Mouse (Mus musculus): ENCODE data around the gene Ciita. TPM values are rescaled to one million over a fixed set of nuclear protein-coding genes. Genes with fewer than 3 reads are reported as not detected.

The Ciita gene
- polyA plus RNA-seq, 1 experiment from 2014 or later, result 0.12 TPM

DNA sequence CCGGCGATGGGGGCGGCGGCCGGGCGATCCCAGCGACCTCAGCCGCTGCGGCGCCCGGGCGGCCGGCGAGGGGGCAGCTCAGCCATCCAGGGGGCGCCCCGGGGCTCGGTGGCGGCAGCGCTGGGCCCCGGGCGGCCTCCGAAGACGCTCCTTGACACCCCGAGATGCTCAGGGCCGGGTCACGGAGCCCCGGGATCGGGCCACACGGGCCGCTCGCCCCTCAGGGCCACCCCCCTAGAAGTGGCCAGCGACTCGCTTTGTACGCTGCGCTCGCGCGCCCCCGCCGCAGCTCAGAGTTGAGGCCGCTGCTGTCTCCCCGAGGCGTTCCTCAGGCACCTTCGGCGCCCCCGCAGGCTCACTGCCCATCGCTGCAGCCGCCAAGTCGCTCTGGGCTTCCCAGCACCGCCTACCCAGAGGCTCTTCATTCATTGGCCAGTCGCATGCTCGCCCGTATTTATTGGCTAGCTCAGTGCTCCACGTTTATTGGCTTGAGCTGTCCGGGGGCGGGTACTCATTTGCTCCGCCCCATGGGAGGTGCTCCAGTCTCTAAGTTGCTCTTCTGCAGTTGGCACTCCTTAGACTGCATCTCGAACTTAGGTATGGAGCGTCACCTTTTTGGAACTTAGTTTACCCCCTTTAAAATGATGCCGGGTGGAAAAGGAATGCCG, 63.0 kb downstream of the Ciita start, which contains the start of gene Dexi:
Dexi (minus strand) TSS at position 357 of the 668 bp plus-strand sequence.
- peak within 1 kb of the TSS; percentile 73; the same call in 1 of the 2 replicates for H3K27ac ChIP-seq (ENCODE audit: low read depth, low read length)
- H3K36me3 ChIP-seq (ENCODE audit: control insufficient read depth, insufficient read depth, low read length), result no peaks in the 10 kb centered on the region
- peak within 1 kb of the TSS; percentile 92 for H3K9ac ChIP-seq (ENCODE audit: low read length)
- H3K4me2 ChIP-seq (ENCODE audit: low read depth), result peak within 1 kb of the TSS; percentile 91
- H3K4me1 ChIP-seq (ENCODE audit: control insufficient read depth, insufficient read depth, low read length), result peaks cover 21% of the 10 kb centered on the region
- peak within 1 kb of the TSS; percentile 87 for H3K4me3 ChIP-seq (ENCODE audit: low read depth, low read length)
- H3K27me3 ChIP-seq (ENCODE audit: control insufficient read depth, insufficient read depth, low read length), result no peaks in the 10 kb centered on the region
- ATAC-seq (ENCODE audit: insufficient read depth, low FRiP score, low TSS enrichment) (peak; percentile 95), DNase-seq (ENCODE audit: low spot score) (peak; percentile 95)
- WGBS, result under 1% methylated on average over 51 of the region's 61 CpGs
- no peaks in the 10 kb centered on the region for H3K9me3 ChIP-seq (ENCODE audit: control insufficient read depth, low read length)

- Histone ChIP-seq H3K27ac (ENCODE audit: low read depth, low read length) (no peak within 1 kb of the TSS), H3K27me3 (ENCODE audit: control insufficient read depth, insufficient read depth, low read length) (no peaks in the 10 kb centered on the region), H3K9me3 (ENCODE audit: control insufficient read depth, low read length) (no peaks in the 10 kb centered on the region), H3K4me1 (ENCODE audit: control insufficient read depth, insufficient read depth, low read length) (peaks cover 21% of the 10 kb centered on the region), H3K36me3 (ENCODE audit: control insufficient read depth, insufficient read depth, low read length) (no peaks in the 10 kb centered on the region), H3K4me2 (ENCODE audit: low read depth) (peak within 1 kb of the TSS; percentile 51), H3K9ac (ENCODE audit: low read length) (peak within 1 kb of the TSS; percentile 47), H3K4me3 (ENCODE audit: low read depth, low read length) (peak within 1 kb of the TSS; percentile 55)
- WGBS, result under 1% methylated on average over 58 of the region's 58 CpGs
- DNase-seq (ENCODE audit: low spot score) (peak; percentile 95), ATAC-seq (ENCODE audit: insufficient read depth, low FRiP score, low TSS enrichment) (peak; percentile 87)
Measured at GRCm38 (mm10) chr16:10544995-10545622, 65.2 kb downstream of the Ciita start, which contains the start of gene Clec16a. Gene Clec16a (plus strand): TSS chr16:10545339.

DNA sequence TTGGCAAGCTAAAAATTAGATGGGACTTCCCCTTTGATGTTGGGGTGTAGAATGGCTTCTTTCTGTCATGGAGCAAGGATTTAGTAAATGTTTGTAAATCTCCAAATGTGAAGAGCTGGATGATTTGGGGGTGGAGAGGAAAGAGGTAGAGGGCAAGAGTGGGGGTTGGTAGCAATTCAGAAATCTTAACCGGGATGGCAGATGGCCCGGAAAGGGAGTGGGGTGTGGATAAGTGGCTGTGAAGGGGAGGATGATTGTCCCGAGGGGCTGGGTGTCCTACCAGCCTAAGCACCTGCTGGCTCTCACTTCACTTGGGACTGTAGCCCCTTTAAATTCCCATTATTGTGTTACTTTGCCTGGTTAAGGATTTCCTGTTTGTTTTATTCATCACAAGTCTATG, 67.0 kb downstream of the Ciita start:
- Histone ChIP-seq H3K9me3 (ENCODE audit: control insufficient read depth, low read length) (no peaks in the 10 kb centered on the region), H3K27me3 (ENCODE audit: control insufficient read depth, insufficient read depth, low read length) (no peaks in the 10 kb centered on the region), H3K4me2 (ENCODE audit: low read depth) (no peak overlapping the region), H3K27ac (ENCODE audit: low read depth, low read length) (no peak overlapping the region), H3K4me1 (ENCODE audit: control insufficient read depth, insufficient read depth, low read length) (peaks cover 6% of the 10 kb centered on the region; the same call in 1 of the 2 replicates), H3K36me3 (ENCODE audit: control insufficient read depth, insufficient read depth, low read length) (no peaks in the 10 kb centered on the region), H3K9ac (ENCODE audit: low read length) (no peak overlapping the region), H3K4me3 (ENCODE audit: low read depth, low read length) (no peak overlapping the region)
- DNase-seq (ENCODE audit: low spot score), result no peak
- ATAC-seq (ENCODE audit: insufficient read depth, low FRiP score, low TSS enrichment), result no peak
- WGBS, result 77% methylated on average over 3 of the region's 3 CpGs

DNA sequence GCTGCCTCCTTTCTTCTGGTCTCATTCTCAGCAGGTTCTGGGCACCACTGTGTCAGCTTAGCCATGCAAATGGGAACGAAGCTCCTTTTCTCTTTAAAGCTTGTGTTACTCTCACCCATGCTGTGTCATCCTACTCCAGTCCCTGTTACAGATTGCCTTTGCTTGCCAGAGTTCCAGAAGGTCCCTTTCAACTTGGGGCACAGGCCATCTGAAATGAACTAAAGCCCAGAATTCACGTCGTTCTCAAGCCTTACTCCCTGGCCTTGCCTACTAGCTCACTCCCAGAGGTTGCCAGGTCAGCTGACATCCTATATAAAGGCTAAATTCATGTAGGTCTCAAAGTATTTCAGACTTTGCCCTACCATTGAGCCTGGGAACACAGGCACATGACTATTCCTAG, 69.1 kb downstream of the Ciita start:
- no peak for DNase-seq (ENCODE audit: low spot score)
- no peak overlapping the region for H3K9ac ChIP-seq (ENCODE audit: low read length)
- no peaks in the 10 kb centered on the region for H3K36me3 ChIP-seq (ENCODE audit: control insufficient read depth, insufficient read depth, low read length)
- H3K27me3 ChIP-seq (ENCODE audit: control insufficient read depth, insufficient read depth, low read length), result no peaks in the 10 kb centered on the region
- H3K27ac ChIP-seq (ENCODE audit: low read depth, low read length), result no peak overlapping the region
- H3K9me3 ChIP-seq (ENCODE audit: control insufficient read depth, low read length), result no peaks in the 10 kb centered on the region
- WGBS, result 69% methylated on average over 3 of the region's 3 CpGs
- no peak overlapping the region for H3K4me2 ChIP-seq (ENCODE audit: low read depth)
- no peak overlapping the region for H3K4me3 ChIP-seq (ENCODE audit: low read depth, low read length)
- no peak for ATAC-seq (ENCODE audit: insufficient read depth, low FRiP score, low TSS enrichment)
- H3K4me1 ChIP-seq (ENCODE audit: control insufficient read depth, insufficient read depth, low read length), result peaks cover 6% of the 10 kb centered on the region; the same call in 1 of the 2 replicates

- peaks cover 6% of the 10 kb centered on the region; the same call in 1 of the 2 replicates for H3K4me1 ChIP-seq (ENCODE audit: control insufficient read depth, insufficient read depth, low read length)
- ATAC-seq (ENCODE audit: insufficient read depth, low FRiP score, low TSS enrichment) (no peak), DNase-seq (ENCODE audit: low spot score) (no peak)
- WGBS, result 90% methylated on average over 2 of the region's 2 CpGs
- no peaks in the 10 kb centered on the region for H3K9me3 ChIP-seq (ENCODE audit: control insufficient read depth, low read length)
- no peaks in the 10 kb centered on the region for H3K36me3 ChIP-seq (ENCODE audit: control insufficient read depth, insufficient read depth, low read length)
- no peak overlapping the region for H3K4me2 ChIP-seq (ENCODE audit: low read depth)
- no peak overlapping the region for H3K27ac ChIP-seq (ENCODE audit: low read depth, low read length)
- no peak overlapping the region for H3K9ac ChIP-seq (ENCODE audit: low read length)
- no peaks in the 10 kb centered on the region for H3K27me3 ChIP-seq (ENCODE audit: control insufficient read depth, insufficient read depth, low read length)
- no peak overlapping the region for H3K4me3 ChIP-seq (ENCODE audit: low read depth, low read length)
Measured at GRCm38 (mm10) chr16:10549600-10549999, 69.7 kb downstream of the Ciita start.

DNA sequence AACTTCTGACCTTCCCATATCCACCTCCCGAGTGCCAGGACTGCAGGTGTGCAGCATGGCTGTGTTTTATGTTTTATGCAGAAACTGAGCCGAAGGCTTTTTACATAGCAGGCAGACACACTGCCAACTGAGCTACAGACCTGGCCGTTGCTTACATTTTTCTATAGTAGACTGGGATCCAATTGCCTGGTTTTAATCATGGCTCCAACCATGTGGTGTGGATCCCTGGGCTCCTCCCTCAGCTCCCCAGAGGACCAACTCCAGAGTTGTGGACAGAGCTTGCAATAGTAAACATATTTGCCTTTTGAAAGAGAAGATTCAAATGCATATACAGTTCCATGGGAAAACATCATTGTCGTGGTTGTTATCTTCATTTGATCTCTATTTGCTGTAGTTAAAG, 71.7 kb downstream of the Ciita start:
- H3K4me3 ChIP-seq (ENCODE audit: low read depth, low read length), result no peak overlapping the region
- H3K27ac ChIP-seq (ENCODE audit: low read depth, low read length), result no peak overlapping the region
- no peaks in the 10 kb centered on the region for H3K36me3 ChIP-seq (ENCODE audit: control insufficient read depth, insufficient read depth, low read length)
- ATAC-seq (ENCODE audit: insufficient read depth, low FRiP score, low TSS enrichment), result no peak
- H3K4me2 ChIP-seq (ENCODE audit: low read depth), result no peak overlapping the region
- no peak for DNase-seq (ENCODE audit: low spot score)
- no peaks in the 10 kb centered on the region for H3K9me3 ChIP-seq (ENCODE audit: control insufficient read depth, low read length)
- H3K9ac ChIP-seq (ENCODE audit: low read length), result no peak overlapping the region
- H3K4me1 ChIP-seq (ENCODE audit: control insufficient read depth, insufficient read depth, low read length), result no peaks in the 10 kb centered on the region
- H3K27me3 ChIP-seq (ENCODE audit: control insufficient read depth, insufficient read depth, low read length), result no peaks in the 10 kb centered on the region
- WGBS, result 88% methylated on average over 4 of the region's 4 CpGs

GRCm38 (mm10) chr16:10553858-10554257, 74.0 kb downstream of the Ciita start:
- Histone ChIP-seq H3K36me3 (ENCODE audit: control insufficient read depth, insufficient read depth, low read length) (no peaks in the 10 kb centered on the region), H3K9ac (ENCODE audit: low read length) (no peak overlapping the region), H3K9me3 (ENCODE audit: control insufficient read depth, low read length) (no peaks in the 10 kb centered on the region), H3K27me3 (ENCODE audit: control insufficient read depth, insufficient read depth, low read length) (no peaks in the 10 kb centered on the region), H3K27ac (ENCODE audit: low read depth, low read length) (no peak overlapping the region), H3K4me2 (ENCODE audit: low read depth) (no peak overlapping the region), H3K4me1 (ENCODE audit: control insufficient read depth, insufficient read depth, low read length) (no peaks in the 10 kb centered on the region), H3K4me3 (ENCODE audit: low read depth, low read length) (no peak overlapping the region)
- no peak for ATAC-seq (ENCODE audit: insufficient read depth, low FRiP score, low TSS enrichment)
- DNase-seq (ENCODE audit: low spot score), result no peak
- 95% methylated on average over 2 of the region's 2 CpGs for WGBS

- Histone ChIP-seq H3K4me3 (ENCODE audit: low read depth, low read length) (no peak overlapping the region), H3K9me3 (ENCODE audit: control insufficient read depth, low read length) (no peaks in the 10 kb centered on the region), H3K27ac (ENCODE audit: low read depth, low read length) (no peak overlapping the region), H3K27me3 (ENCODE audit: control insufficient read depth, insufficient read depth, low read length) (no peaks in the 10 kb centered on the region), H3K4me1 (ENCODE audit: control insufficient read depth, insufficient read depth, low read length) (no peaks in the 10 kb centered on the region), H3K9ac (ENCODE audit: low read length) (no peak overlapping the region), H3K4me2 (ENCODE audit: low read depth) (no peak overlapping the region), H3K36me3 (ENCODE audit: control insufficient read depth, insufficient read depth, low read length) (no peaks in the 10 kb centered on the region)
- DNase-seq (ENCODE audit: low spot score) (no peak), ATAC-seq (ENCODE audit: insufficient read depth, low FRiP score, low TSS enrichment) (no peak)
- WGBS, result 95% methylated on average over 8 of the region's 8 CpGs
Measured at GRCm38 (mm10) chr16:10559991-10560390, 80.1 kb downstream of the Ciita start.

Data from neural tube, embryonic 11.5 days (tissue).